Mouse (Mus musculus) midbrain, embryonic 13.5 days (tissue): ENCODE measurements at regions not wholly inside any gene's neighbourhood (a gene's known extent, or its start where the extent isn't known, plus 50 kb on each side); places are given as distances from the start of the nearest gene placed in this dataset.

ENCODE experiments used
- ATAC-seq: fragments of 200-750 bp; cut with Nextera tagmentation; 2 replicates; pipeline ENCODE4 v1.8.0; 2017; ENCODE audit warnings: mild to moderate bottlenecking, moderate TSS enrichment, moderate library complexity
- H3K27ac ChIP-seq: fragments of 300-500 bp; sonication (generic); 2 replicates; pipeline ENCODE4 v1.5.1; 2015; ENCODE audit warnings: inconsistent platforms, mild to moderate bottlenecking, moderate library complexity
- H3K27me3 ChIP-seq: fragments of 300-500 bp; sonication (generic); 2 replicates; pipeline ENCODE4 v1.6.1; 2015; ENCODE audit warnings: mild to moderate bottlenecking, inconsistent platforms
- H3K36me3 ChIP-seq: fragments of 300-500 bp; sonication (generic); 2 replicates; pipeline ENCODE4 v1.6.1; 2015; ENCODE audit warnings: mild to moderate bottlenecking, inconsistent platforms
- H3K4me1 ChIP-seq: fragments of 300-500 bp; sonication (generic); replicated peaks from 2 replicates; pipeline ENCODE4 v1.6.1; 2015; ENCODE audit warnings: inconsistent platforms
- H3K4me2 ChIP-seq: fragments of 300-500 bp; sonication (generic); replicated peaks from 2 replicates; pipeline ENCODE4 v1.6.1; 2015; ENCODE audit warnings: moderate library complexity, mild to moderate bottlenecking, inconsistent platforms
- H3K4me3 ChIP-seq: fragments of 300-500 bp; sonication (generic); replicated peaks from 2 replicates; pipeline ENCODE4 v1.5.1; 2015; ENCODE audit warnings: mild to moderate bottlenecking, inconsistent platforms
- H3K9ac ChIP-seq: fragments of 300-500 bp; sonication (generic); replicated peaks from 2 replicates; pipeline ENCODE4 v1.6.1; 2015; ENCODE audit warnings: mild to moderate bottlenecking, inconsistent platforms
- H3K9me3 ChIP-seq: fragments of 300-500 bp; sonication (generic); 2 replicates; pipeline ENCODE4 v1.6.1; 2016; ENCODE audit warnings: mild to moderate bottlenecking, inconsistent platforms
- WGBS: fragments of 180-500 bp; shearing (Covaris S2); methylation state at CpG from one replicate; pipeline ENCODE4 v1.1.7; 2015; 5-methylcytosine and 5-hydroxymethylcytosine counted together

DNA sequence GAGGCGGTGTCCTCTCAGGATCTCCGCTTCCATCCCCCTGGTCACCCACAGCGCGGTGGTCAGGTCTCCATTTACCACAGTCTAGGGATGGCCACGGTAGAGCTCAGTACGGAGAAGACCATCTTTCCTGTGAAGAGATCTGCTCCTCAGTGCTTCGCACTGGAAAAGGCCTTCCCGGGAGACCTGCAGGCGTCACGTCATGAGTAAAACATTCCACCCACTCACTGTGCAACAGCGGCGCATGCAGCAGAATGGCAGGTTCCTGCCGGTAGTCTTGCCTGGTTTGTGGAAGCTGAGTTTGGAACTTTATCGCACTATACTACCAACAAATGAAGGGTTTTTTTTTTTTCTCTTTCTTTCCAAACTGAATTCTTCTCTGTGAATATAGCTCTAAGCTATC, 156.1 kb upstream of the Prickle1 start:
- Histone ChIP-seq H3K4me1 (no peaks in the 10 kb centered on the region), H3K9me3 (no peaks in the 10 kb centered on the region), H3K27ac (no peak overlapping the region), H3K4me3 (no peak overlapping the region), H3K27me3 (no peaks in the 10 kb centered on the region), H3K9ac (no peak overlapping the region), H3K36me3 (no peaks in the 10 kb centered on the region), H3K4me2 (no peak overlapping the region)
- no peak for ATAC-seq
- WGBS: 91% methylated on average over 14 of the region's 14 CpGs

DNA sequence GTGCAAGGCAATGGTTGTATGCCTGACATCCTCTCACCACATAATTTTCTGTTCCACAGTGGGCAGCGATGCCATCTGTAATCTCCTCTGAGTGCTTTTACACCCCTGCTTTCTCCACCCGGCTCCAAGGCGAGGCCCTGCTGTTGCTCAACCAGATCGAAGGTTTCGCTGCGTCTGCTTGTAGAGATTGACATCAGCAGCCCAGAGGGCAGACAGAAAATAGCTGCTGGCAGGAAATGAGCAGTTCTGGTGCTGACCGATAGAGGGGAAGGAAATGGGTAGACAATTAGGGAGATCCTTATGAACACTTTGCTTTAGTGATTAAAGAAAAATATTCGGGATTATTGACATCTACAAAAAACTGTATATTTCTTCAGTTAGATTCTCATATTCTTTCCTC, 155.3 kb upstream of the Prickle1 start:
- Histone ChIP-seq H3K36me3 (no peaks in the 10 kb centered on the region), H3K27me3 (no peaks in the 10 kb centered on the region), H3K4me1 (no peaks in the 10 kb centered on the region), H3K4me2 (no peak overlapping the region), H3K4me3 (no peak overlapping the region), H3K9ac (no peak overlapping the region), H3K27ac (no peak overlapping the region), H3K9me3 (no peaks in the 10 kb centered on the region)
- WGBS: 75% methylated on average over 8 of the region's 8 CpGs
- ATAC-seq: no peak

GRCm38 (mm10) chr15:93744191-93744945, 148.7 kb upstream of the Prickle1 start:
- no peak for ATAC-seq
- Histone ChIP-seq H3K4me1 (no peaks in the 10 kb centered on the region), H3K9me3 (no peaks in the 10 kb centered on the region), H3K36me3 (no peaks in the 10 kb centered on the region), H3K27me3 (no peaks in the 10 kb centered on the region), H3K9ac (no peak overlapping the region), H3K4me2 (no peak overlapping the region), H3K27ac (no peak overlapping the region), H3K4me3 (no peak overlapping the region)
- 85% methylated on average over 12 of the region's 12 CpGs for WGBS

GRCm38 (mm10) chr15:93733731-93734510, 138.2 kb upstream of the Prickle1 start:
- H3K27ac ChIP-seq: no peak overlapping the region
- no peak overlapping the region for H3K4me3 ChIP-seq
- no peaks in the 10 kb centered on the region for H3K27me3 ChIP-seq
- no peak overlapping the region for H3K9ac ChIP-seq
- H3K9me3 ChIP-seq: no peaks in the 10 kb centered on the region
- WGBS: 90% methylated on average over 18 of the region's 18 CpGs
- no peaks in the 10 kb centered on the region for H3K36me3 ChIP-seq
- H3K4me1 ChIP-seq: no peaks in the 10 kb centered on the region
- no peak overlapping the region for H3K4me2 ChIP-seq
- ATAC-seq: no peak

- no peak overlapping the region for H3K4me2 ChIP-seq
These were observed 137.1 kb upstream of the Prickle1 start for GRCm38 (mm10) chr15:93732825-93733224.

GRCm38 (mm10) chr15:93731161-93731560, 135.5 kb upstream of the Prickle1 start:
- ATAC-seq: no peak
- Histone ChIP-seq H3K27ac (no peak overlapping the region), H3K36me3 (no peaks in the 10 kb centered on the region), H3K4me2 (no peak overlapping the region), H3K27me3 (no peaks in the 10 kb centered on the region), H3K4me1 (no peaks in the 10 kb centered on the region), H3K4me3 (no peak overlapping the region), H3K9me3 (no peaks in the 10 kb centered on the region), H3K9ac (no peak overlapping the region)
- 80% methylated on average over 6 of the region's 6 CpGs for WGBS

More at GRCm38 (mm10) chr15:93732825-93733224, 137.1 kb upstream of the Prickle1 start:
- Histone ChIP-seq H3K27me3 (no peaks in the 10 kb centered on the region), H3K4me1 (no peaks in the 10 kb centered on the region), H3K36me3 (no peaks in the 10 kb centered on the region), H3K27ac (no peak overlapping the region), H3K9ac (no peak overlapping the region), H3K9me3 (no peaks in the 10 kb centered on the region), H3K4me3 (no peak overlapping the region)
- no peak for ATAC-seq
- 67% methylated on average over 5 of the region's 5 CpGs for WGBS

DNA sequence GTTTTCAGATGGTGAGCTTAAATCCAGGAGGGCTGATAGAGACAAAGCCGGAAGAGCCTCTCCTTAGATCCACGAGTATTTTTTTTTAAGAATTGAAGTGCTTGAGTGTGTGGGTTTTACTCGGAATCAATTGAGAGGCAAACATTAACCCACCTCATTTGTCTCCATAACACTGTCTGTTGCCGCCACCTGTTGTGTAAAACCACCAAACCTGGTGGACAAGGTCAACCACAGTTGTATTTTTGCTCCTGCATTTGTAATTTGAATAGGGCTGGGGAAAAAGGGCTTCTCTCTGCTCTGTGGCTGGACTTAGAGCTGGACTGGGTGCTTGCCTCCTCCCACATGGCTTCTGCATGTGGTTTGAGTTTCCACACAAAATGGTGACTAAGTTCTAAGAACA, 119.8 kb upstream of the Prickle1 start:
- Histone ChIP-seq H3K4me3 (no peak overlapping the region), H3K4me1 (0 out of 2 replicates have a peak, but pooled peaks cover 2% of the 10 kb centered on the region), H3K27me3 (no peaks in the 10 kb centered on the region), H3K27ac (no peak overlapping the region), H3K4me2 (no peak overlapping the region), H3K9me3 (no peaks in the 10 kb centered on the region), H3K36me3 (no peaks in the 10 kb centered on the region), H3K9ac (no peak overlapping the region)
- WGBS: 80% methylated on average over 4 of the region's 4 CpGs
- no peak for ATAC-seq

DNA sequence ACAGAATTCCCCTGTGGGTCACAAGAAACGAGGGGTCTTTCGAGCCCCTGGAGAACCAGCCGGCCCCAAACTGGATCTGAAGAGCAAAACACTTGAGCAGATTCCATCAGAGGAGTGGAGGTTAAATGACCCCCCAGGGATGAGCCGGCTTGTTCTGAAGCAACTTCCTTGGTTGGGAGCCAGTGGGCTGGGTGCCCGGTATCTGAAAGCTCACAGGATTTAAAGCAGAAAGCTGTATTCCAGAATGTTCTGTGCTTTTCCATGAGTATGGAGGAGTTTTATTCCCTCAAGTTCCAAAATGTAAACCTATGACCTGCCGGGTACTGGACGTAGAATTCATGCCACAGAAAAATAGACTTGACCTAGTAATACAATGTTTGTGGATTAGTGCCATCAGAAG, 117.7 kb upstream of the Prickle1 start:
- H3K27ac ChIP-seq: no peak overlapping the region
- no peaks in the 10 kb centered on the region for H3K36me3 ChIP-seq
- no peak overlapping the region for H3K9ac ChIP-seq
- H3K9me3 ChIP-seq: no peaks in the 10 kb centered on the region
- ATAC-seq: no peak
- no peak overlapping the region for H3K4me3 ChIP-seq
- H3K27me3 ChIP-seq: no peaks in the 10 kb centered on the region
- 0 out of 2 replicates have a peak, but pooled peaks cover 2% of the 10 kb centered on the region for H3K4me1 ChIP-seq
- no peak overlapping the region for H3K4me2 ChIP-seq
- WGBS: 94% methylated on average over 7 of the region's 7 CpGs

- H3K4me3 ChIP-seq: no peak overlapping the region
- H3K9me3 ChIP-seq: no peaks in the 10 kb centered on the region
- no peak overlapping the region for H3K9ac ChIP-seq
- H3K27me3 ChIP-seq: no peaks in the 10 kb centered on the region
- no peak for ATAC-seq
- no peak overlapping the region for H3K27ac ChIP-seq
- H3K36me3 ChIP-seq: no peaks in the 10 kb centered on the region
- 81% methylated on average over 10 of the region's 10 CpGs for WGBS
- H3K4me1 ChIP-seq: 0 out of 2 replicates have a peak, but pooled peaks cover 2% of the 10 kb centered on the region
- no peak overlapping the region for H3K4me2 ChIP-seq
These were observed 116.9 kb upstream of the Prickle1 start for GRCm38 (mm10) chr15:93712594-93712993.

DNA sequence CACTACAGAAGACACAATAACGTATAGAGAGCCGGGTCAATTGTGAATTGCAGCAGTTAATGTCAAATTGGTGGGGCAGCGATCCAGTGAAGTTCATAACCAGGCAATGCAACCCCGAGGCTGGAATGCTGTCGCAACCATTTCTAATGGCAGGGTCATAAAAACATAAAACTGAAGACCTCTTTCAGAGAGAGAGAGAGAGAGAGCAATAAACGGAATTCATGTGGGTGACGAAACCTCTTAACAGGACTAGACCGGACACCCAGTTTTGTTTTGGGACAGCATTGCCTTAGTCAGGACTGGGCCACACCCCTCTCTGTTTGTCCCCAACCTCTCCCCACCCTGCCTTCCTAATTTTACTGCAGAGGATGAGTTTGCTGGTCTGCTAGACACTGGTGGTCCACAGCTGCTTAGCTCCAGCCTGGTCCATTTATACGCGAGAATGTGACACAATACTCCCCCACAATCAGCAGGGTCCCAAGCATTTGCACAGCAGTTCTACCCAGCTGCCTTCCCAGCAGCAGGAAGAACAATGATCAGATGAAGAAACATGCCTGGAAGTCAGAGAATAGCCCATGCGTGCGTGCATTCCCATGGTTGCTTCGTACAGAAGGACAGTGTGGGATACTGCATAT, 115.6 kb upstream of the Prickle1 start:
- Histone ChIP-seq H3K4me1 (0 out of 2 replicates have a peak, but pooled peaks cover 2% of the 10 kb centered on the region), H3K9me3 (no peaks in the 10 kb centered on the region), H3K4me2 (no peak overlapping the region), H3K36me3 (no peaks in the 10 kb centered on the region), H3K27ac (no peak overlapping the region), H3K9ac (no peak overlapping the region), H3K4me3 (no peak overlapping the region), H3K27me3 (no peaks in the 10 kb centered on the region)
- ATAC-seq: no peak
- 84% methylated on average over 13 of the region's 13 CpGs for WGBS

DNA sequence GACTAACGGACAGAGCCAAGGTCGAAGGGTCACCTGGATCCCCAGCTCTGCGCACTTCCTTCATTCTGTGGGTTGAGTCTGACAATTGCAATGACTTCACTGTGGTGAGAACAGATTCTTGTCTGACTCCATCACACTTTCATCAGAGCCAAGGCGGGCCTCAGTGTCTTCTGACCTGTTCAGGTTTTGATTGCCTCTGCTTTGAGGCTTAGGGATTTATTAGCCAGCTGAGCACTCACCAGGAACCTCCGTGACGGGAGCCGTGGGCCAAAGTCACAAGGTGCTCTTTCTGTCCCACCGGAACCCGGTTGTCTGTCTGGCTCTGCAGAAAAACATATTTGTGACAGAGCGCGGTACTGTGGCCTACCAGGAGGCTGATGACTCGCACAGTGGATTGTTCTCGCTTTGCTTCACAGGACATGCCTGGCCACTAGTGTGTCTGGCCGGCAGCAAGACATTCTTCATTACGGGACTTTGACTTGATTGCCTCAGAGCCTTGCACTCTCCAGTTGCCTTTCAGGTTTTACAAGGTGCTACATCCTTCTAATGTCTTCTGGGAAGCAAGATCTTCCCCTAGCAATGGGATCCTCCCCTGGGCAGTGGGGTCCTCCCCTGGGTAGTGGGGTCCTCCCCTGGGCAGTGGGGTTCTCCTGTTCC, 114.9 kb upstream of the Prickle1 start:
- H3K9me3 ChIP-seq: no peaks in the 10 kb centered on the region

More for the DNA sequence above, 114.9 kb upstream of the Prickle1 start:
- 95% methylated on average over 15 of the region's 15 CpGs for WGBS
- no peak overlapping the region for H3K4me3 ChIP-seq
- no peak overlapping the region for H3K4me2 ChIP-seq
- 0 out of 2 replicates have a peak, but pooled peaks cover 2% of the 10 kb centered on the region for H3K4me1 ChIP-seq
- H3K36me3 ChIP-seq: no peaks in the 10 kb centered on the region
- ATAC-seq: no peak
- no peak overlapping the region for H3K9ac ChIP-seq
- H3K27me3 ChIP-seq: no peaks in the 10 kb centered on the region
- H3K27ac ChIP-seq: no peak overlapping the region
